Mouse (Mus musculus): Measurements from ENCODE around the gene Capg. TPM values are rescaled to one million over a fixed set of nuclear protein-coding genes. Genes with fewer than 3 reads are reported as not detected.

Capg gene
- polyA plus RNA-seq, 1 experiment from 2014 or later, result 94.3 TPM

- no peak overlapping the region for H3K27ac ChIP-seq (ENCODE audit: low read length)
- H3K4me2 ChIP-seq (replicated peaks; ENCODE audit: low read depth, low read length), result no peak overlapping the region
- H3K4me1 ChIP-seq (ENCODE audit: insufficient read depth, low read length), result peaks cover 15% of the 10 kb centered on the region
- H3K9me3 ChIP-seq (ENCODE audit: low read length), result no peaks in the 10 kb centered on the region
- H3K9ac ChIP-seq (replicated peaks; ENCODE audit: low read length), result no peak overlapping the region
- ATAC-seq (ENCODE audit: low FRiP score, low TSS enrichment), result no peak
- H3K4me3 ChIP-seq (ENCODE audit: low read length), result no peak overlapping the region
- peaks cover 55% of the 10 kb centered on the region for H3K36me3 ChIP-seq (ENCODE audit: insufficient read depth, low read length)
- H3K27me3 ChIP-seq (ENCODE audit: insufficient read depth, low read length), result no peaks in the 10 kb centered on the region
- 35% methylated on average over 4 of the region's 4 CpGs for WGBS
Measured at GRCm38 (mm10) chr6:72610261-72610660, 66.1 kb downstream of the Capg start.

Other genes with a start within 250 kb of the Capg start
- gene Sftpb, start 239.8 kb upstream of the Capg start, polyA plus RNA-seq (2015; fragmentation: Nextera tagmentation; extraction: Ambion mirVana), result 5.4 TPM in 1 of 2 replicates, not detected in the other
- gene Usp39, start 199.2 kb upstream of the Capg start, polyA plus RNA-seq (2015; fragmentation: Nextera tagmentation; extraction: Ambion mirVana), result 43.5 and 47.5 TPM in 2 replicates
- gene 0610030E20Rik, start 197.1 kb upstream of the Capg start, polyA plus RNA-seq (2015; fragmentation: Nextera tagmentation; extraction: Ambion mirVana), result 28.3 and 31.0 TPM in 2 replicates
- 40.8 and 43.9 TPM in 2 replicates for gene Tmem150a, start 188.9 kb upstream of the Capg start, polyA plus RNA-seq (2015; fragmentation: Nextera tagmentation; extraction: Ambion mirVana)
- gene Rnf181, start 177.4 kb upstream of the Capg start, polyA plus RNA-seq (2015; fragmentation: Nextera tagmentation; extraction: Ambion mirVana), result 153 and 164 TPM in 2 replicates
- 35.7 and 42.5 TPM in 2 replicates for gene Vamp5, start 163.9 kb upstream of the Capg start, polyA plus RNA-seq (2015; fragmentation: Nextera tagmentation; extraction: Ambion mirVana)
- gene Vamp8, start 153.7 kb upstream of the Capg start, polyA plus RNA-seq (2015; fragmentation: Nextera tagmentation; extraction: Ambion mirVana), result 154 and 180 TPM in 2 replicates
- gene Ggcx, start 130.1 kb upstream of the Capg start, polyA plus RNA-seq (2015; fragmentation: Nextera tagmentation; extraction: Ambion mirVana), result 31.4 and 35.6 TPM in 2 replicates
- 456 and 460 TPM in 2 replicates for gene Mat2a, start 104.8 kb upstream of the Capg start, polyA plus RNA-seq (2015; fragmentation: Nextera tagmentation; extraction: Ambion mirVana)
- gene Sh2d6, start 22.7 kb upstream of the Capg start, polyA plus RNA-seq (2015; fragmentation: Nextera tagmentation; extraction: Ambion mirVana), result 0.17 TPM in 1 of 2 replicates, not detected in the other
- gene Elmod3, start 54.0 kb downstream of the Capg start, polyA plus RNA-seq (2015; fragmentation: Nextera tagmentation; extraction: Ambion mirVana), result 18.9 and 19.5 TPM in 2 replicates
- gene Retsat, start 54.1 kb downstream of the Capg start, polyA plus RNA-seq (2015; fragmentation: Nextera tagmentation; extraction: Ambion mirVana), result 33.8 and 36.0 TPM in 2 replicates
- 43.3 and 46.3 TPM in 2 replicates for gene Tgoln1, start 72.6 kb downstream of the Capg start, polyA plus RNA-seq (2015; fragmentation: Nextera tagmentation; extraction: Ambion mirVana)
- gene Tcf7l1, start 244.9 kb downstream of the Capg start, polyA plus RNA-seq (2015; fragmentation: Nextera tagmentation; extraction: Ambion mirVana), result 31.5 and 35.6 TPM in 2 replicates

Data from kidney, embryonic 16.5 days (tissue).